Mouse (Mus musculus) spleen, embryonic (tissue): ENCODE results near the gene Il5ra.

ENCODE experiments used
- CTCF ChIA-PET: fragments of 350-600 bp; sonication (Branson Sonifier 250); formaldehyde crosslinking; loops from one replicate; lab custom pipeline; 2022; lab: Charles Lee

Gene Il5ra

GRCm38 (mm10) chr6:106748887-106749388 is at the start of gene Il5ra:
Il5ra (minus strand) TSS chr6:106749037.
- CTCF ChIA-PET = interaction anchor here (0.5 to 0.6 kb wide), 2 partner anchors 9 to 82 kb away, joined by 3 to 4 read pairs; no protein-coding TSS in a partner anchor

GRCm38 (mm10) chr6:106794094-106794814 is 45.4 kb upstream of the Il5ra start:
- CTCF ChIA-PET = no interaction called here

GRCm38 (mm10) chr6:106793621-106794020 is 44.8 kb upstream of the Il5ra start:
- CTCF ChIA-PET = no interaction called here

- CTCF ChIA-PET = interaction anchor here (0.5 kb wide), 1 partner anchor 1866 kb away, joined by 4 read pairs; no protein-coding TSS in a partner anchor
Measured at GRCm38 (mm10) chr6:106793088-106793487, 44.3 kb upstream of the Il5ra start.

GRCm38 (mm10) chr6:106792486-106792885 is 43.6 kb upstream of the Il5ra start:
- CTCF ChIA-PET = interaction anchor here (0.5 kb wide), 1 partner anchor 1867 kb away, joined by 4 read pairs; no protein-coding TSS in a partner anchor

- CTCF ChIA-PET = no interaction called here
Measured at GRCm38 (mm10) chr6:106791429-106791828, 42.6 kb upstream of the Il5ra start.

- CTCF ChIA-PET = no interaction called here
Measured at GRCm38 (mm10) chr6:106787138-106787537, 38.3 kb upstream of the Il5ra start.

GRCm38 (mm10) chr6:106770046-106770445 is 21.2 kb upstream of the Il5ra start:
- CTCF ChIA-PET = no interaction called here

- CTCF ChIA-PET = no interaction called here
Measured at GRCm38 (mm10) chr6:106769290-106769866, 20.5 kb upstream of the Il5ra start.

- CTCF ChIA-PET = interaction anchor here (0.7 kb wide), 1 partner anchor 106 kb away, joined by 8 read pairs; no protein-coding TSS in a partner anchor
Measured at GRCm38 (mm10) chr6:106768640-106769289, 19.9 kb upstream of the Il5ra start, which contains the start of gene Trnt1. Trnt1 (plus strand) TSS chr6:106769120.

GRCm38 (mm10) chr6:106766774-106767173 is 17.9 kb upstream of the Il5ra start:
- CTCF ChIA-PET = no interaction called here

GRCm38 (mm10) chr6:106765892-106766291 is 17.1 kb upstream of the Il5ra start:
- CTCF ChIA-PET = no interaction called here

GRCm38 (mm10) chr6:106761486-106761885 is 12.6 kb upstream of the Il5ra start:
- CTCF ChIA-PET = no interaction called here

- CTCF ChIA-PET = interaction anchor here (1.0 kb wide), 1 partner anchor 34 kb away, joined by 5 read pairs; no protein-coding TSS in a partner anchor
Measured at GRCm38 (mm10) chr6:106760473-106761218, 11.8 kb upstream of the Il5ra start.

- CTCF ChIA-PET = interaction anchor here (0.7 kb wide), 1 partner anchor 21 kb away, joined by 4 read pairs; no protein-coding TSS in a partner anchor
Measured at GRCm38 (mm10) chr6:106758299-106758698, 9.5 kb upstream of the Il5ra start.

- CTCF ChIA-PET = no interaction called here
Measured at GRCm38 (mm10) chr6:106750291-106750690, 1.5 kb upstream of the Il5ra start.

GRCm38 (mm10) chr6:106747804-106748203 is 1.0 kb downstream of the Il5ra start:
- CTCF ChIA-PET = no interaction called here

- CTCF ChIA-PET = no interaction called here
Measured at GRCm38 (mm10) chr6:106747251-106747650, 1.6 kb downstream of the Il5ra start.

GRCm38 (mm10) chr6:106745673-106746394 is 3.0 kb downstream of the Il5ra start:
- CTCF ChIA-PET = interaction anchor here (0.8 kb wide), 1 partner anchor 26 kb away, joined by 3 read pairs; no protein-coding TSS in a partner anchor

GRCm38 (mm10) chr6:106743556-106744233 is 5.1 kb downstream of the Il5ra start:
- CTCF ChIA-PET = no interaction called here
